Mouse (Mus musculus) liver, embryonic 14 days (tissue): ENCODE results near the gene Iqcn. TPM values are rescaled to one million over a fixed set of nuclear protein-coding genes. Genes with fewer than 3 reads are reported as not detected.

Experiments used
- polyA plus RNA-seq: library from polyadenylated mRNA; depleted of rRNA; stranded (reverse); fragments of >200 nt; gene quantifications from 2 replicates; pipeline ENCODE4 v1.2.3, GENCODE M21; 2012; rRNA removed

The Iqcn gene
- not detected in 2 replicates for polyA plus RNA-seq

DNA sequence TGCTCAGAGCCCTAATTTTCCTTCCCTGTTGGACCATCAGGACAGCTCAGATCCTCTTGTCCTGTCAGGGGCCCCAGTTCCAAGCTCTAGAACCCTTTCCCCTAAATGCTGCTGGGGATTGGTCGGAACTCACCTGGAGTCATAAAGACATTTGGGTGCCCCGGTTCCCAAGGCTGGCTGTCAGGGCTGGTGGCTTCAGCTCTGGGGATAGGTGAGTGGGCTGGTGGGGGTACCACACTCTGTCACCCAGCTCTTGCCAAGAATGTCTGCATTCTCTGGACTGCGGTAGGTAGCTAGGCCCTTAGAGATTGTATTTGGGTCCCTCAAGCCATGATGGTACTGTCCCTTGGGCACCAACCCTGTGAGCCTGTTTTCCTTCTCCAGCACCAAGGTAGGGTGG is at the start of gene Iqcn:
Gene Iqcn, plus strand, starts transcription at position 171 of the 400 bp plus-strand sequence.

DNA sequence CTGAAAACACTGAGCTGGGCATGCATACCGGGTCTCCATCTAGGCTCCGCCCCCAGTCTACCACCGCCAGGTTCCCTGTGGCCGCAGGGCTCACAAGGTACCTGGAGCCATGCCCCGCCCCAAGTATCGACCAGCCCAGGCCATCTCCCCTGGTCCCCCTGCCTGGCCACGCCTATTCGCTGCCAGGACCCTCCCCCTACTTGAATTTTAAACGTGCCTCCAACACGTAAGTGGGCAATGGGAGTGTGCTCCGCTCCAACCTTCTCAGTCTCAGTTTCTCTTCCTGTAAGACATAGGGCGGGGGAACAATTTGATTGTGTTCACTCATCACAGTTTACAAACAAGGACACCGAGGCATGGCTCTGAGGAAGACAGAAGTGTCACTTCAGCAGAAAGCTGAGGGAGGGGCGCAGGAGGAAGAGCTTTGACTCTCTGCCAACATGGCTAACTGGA is 43.0 kb upstream of the Iqcn start, which contains the start of gene Pgpep1:
Gene Pgpep1, minus strand, starts transcription at position 116 of the 453 bp plus-strand sequence.

DNA sequence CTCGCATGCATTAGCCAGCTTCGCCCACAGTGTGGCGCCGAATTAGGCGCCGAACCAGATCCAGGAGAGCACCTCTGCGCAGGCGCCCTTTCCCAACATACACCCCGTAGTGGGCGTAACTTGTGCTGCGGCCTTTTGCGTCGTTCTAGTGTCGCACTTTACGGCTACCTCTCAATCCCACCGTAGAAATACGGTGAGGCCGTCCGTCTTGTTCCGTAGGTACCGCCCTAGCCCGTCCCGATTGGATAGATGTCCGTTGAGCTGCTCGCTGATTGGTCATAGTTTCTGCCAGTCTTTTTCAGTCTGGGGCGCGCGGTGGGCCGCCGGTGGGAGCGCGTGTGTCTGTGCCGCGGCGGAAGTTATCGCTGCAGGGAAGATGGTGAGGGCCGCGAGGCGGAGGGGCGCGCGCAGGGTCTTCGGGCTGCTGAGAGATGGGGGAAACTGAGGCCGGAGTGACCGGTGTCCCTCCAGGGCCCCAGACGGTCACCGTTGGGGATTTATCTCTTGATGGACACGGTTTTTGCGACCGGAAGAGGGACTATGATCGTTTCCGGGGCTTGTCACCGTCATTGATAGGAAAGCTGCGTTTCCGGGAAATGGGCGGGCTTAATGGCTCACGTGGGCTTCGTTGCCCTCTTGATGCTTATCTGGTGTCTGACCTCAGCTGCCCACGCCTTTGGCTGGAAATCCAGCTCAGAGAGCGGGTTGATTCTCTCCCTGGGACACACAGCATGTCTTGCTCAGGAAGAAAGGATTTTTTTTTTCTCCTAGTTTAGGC is 30.0 kb upstream of the Iqcn start, which contains the start of gene Lsm4:
Gene Lsm4, plus strand, starts transcription at position 170 of the 778 bp plus-strand sequence.

DNA sequence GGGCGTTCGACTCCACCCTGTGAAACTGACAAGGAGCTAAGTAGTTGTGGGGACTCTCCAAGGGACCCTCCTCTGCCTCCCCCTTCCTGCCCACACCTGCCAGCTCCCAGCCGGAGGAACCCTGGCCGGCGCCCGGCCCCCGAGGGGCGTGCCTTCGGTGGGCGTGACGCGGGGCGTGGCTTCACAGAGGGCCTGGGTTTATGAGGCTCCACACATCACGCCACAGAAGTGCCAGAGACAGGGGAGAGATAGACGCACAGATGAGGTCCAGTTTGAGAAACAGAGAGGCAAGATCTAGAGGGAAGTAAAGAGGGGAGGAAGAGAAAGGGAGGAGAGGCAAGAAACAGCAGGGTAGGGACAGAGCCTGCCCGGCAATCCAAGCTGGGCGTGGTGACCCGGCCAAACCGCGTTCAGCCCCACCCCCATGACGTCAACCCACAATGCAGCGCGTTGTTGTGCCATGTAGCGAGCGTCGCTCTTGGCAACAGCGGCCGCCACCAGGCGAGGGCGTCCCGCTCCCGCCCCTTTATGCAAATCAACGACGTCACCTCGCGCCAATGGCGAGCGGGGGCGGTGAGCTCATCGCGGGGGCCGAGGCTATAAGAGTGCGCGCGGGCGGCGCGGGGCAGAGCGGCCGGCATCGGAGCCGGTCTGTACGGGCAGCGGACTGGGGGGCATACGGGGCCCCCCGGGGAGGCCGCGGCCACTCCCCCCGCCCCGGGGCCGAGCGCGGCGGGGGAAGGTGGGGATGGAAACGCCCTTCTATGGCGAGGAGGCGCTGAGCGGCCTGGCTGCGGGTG is 4.7 kb upstream of the Iqcn start, which contains the start of gene Jund:
Gene Jund, plus strand, starts transcription at position 640 of the 800 bp plus-strand sequence.

DNA sequence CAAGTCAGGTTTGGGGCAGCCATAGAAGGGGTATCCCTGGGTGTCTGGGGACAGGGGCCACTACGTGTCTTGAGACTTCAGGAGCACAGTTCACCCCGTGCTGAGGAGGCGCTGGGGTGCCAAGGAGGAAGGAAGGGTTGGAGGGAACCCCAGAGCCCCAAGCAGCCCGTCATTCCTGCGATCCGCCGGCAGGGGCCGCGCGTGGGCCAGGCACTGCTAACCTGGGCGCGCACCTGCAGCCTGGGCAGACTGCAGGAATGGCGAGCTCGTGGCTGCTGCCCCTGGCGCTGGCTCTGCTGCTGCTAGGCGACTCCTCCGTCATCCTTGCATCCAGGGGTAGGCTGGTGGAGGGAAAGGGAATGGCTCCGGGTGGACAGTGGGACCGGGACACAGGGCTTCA is 15.0 kb downstream of the Iqcn start, which contains the start of gene Gm3336:
Gene Gm3336, plus strand, starts transcription at position 247 of the 400 bp plus-strand sequence.

DNA sequence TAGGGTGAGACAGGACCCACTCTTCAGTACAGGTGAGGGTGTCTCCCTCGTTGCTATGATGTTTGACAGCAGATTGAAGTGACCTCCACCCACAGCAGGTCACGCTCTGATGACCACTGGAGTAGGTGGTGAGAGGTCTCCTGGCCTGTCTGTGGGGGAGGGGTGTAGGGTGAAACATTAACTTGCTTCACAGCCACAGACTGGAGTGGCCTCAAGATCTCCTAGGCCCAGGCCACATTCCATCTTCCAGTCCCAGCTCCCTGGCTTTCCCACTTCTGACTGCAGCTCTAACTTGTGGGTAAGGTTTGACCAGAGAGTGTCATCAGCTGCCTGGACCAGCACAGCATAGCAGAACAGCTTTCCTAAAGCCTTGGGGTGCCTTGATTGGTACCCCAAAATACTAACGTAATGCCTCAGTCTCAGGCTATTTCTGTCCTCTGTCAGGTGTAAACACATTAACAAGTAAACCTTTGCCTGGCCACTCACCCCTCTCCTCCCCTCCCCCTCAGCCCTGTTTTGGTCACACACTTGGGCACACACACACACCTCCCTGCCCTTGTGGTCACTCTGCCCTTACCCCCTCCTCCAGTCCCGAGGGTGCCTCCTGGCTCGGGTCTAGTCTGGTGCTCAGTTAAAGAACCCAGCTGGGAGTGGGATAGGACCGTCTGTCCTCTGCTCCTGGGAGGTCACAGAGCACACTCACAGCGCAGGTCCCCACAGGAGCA is 20.4 kb downstream of the Iqcn start, which contains the start of gene Pde4c:
Gene Pde4c, plus strand, starts transcription at position 235 of the 725 bp plus-strand sequence.

DNA sequence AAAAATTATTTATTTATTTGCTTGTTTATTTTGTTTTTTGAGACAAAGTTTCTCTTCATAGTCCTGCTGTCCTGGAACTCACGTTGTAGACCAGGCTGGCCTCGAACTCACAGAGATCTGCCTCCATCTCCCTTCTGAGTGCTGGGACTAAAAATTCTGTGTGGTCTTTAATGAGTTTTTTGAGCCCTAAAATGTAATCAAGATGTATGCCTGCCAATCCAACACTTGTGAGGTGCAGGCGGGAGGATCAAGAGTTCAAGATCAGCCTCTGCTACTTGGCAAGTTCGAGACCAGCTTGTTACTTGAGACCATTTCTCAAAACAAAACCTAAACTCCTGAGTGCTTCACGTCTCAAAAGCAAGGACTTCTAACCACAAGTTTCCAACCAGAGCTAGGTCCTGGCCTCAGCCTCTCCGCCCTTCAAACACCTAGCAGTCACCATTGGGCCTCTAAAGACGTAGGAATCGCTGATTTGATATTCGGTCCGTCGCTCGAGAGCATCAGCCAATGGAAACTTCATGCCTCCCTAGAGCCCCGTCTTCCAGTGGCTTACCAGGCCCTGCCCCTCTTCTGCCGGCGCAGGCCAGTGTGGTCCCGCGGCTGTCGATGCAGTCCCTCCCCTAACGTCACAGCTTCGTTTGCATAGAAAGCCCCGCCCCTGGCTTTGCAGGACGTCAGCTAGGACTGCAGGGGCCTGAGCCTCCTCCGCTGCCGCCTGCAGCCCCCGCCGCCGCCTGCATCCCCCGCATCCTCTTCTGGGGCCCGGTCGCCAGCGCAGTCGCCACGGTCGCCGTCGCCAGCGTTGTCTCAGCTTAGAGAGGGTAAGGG is 51.0 kb downstream of the Iqcn start, which contains the start of gene Rab3a:
Gene Rab3a, plus strand, starts transcription at position 637 of the 828 bp plus-strand sequence.

DNA sequence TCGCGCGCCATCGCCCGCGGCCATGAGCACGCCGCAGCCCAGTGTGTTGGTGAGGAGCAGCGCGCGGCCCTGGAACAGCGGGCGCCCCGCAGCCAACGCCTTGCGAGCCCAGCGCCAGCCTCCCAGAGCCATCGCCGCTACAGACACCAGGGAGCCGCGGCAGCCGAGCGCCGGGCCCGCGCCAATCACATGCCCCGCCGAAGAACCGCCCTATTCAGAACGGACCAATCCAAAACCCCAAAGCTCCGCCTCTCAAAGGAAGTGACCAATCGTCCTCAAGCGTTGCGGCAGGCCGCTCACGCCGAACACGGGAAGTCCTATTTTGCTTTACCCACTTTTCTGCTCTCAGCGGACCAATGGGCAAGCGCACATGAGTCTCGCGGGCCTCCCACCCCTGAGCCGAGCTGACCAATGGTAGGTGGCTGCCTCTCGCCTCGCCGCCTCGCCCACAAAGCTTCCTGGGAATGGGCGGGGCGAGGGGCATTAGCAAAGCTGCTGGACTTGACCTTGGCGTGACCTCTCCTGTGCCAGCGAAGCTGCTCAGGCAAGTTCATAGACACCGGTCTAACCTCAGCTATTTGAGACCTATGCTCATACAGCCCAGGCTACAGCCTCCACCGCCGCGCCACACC is 57.6 kb downstream of the Iqcn start, which contains the start of gene Mpv17l2:
Gene Mpv17l2, minus strand, starts transcription at position 172 of the 632 bp plus-strand sequence.

Other genes starting within 250 kb of the Iqcn start
- 5.5 and 6.0 TPM in 2 replicates for gene Klhl26, start 226.5 kb upstream of the Iqcn start, polyA plus RNA-seq
- gene Tmem59l, start 216.1 kb upstream of the Iqcn start, polyA plus RNA-seq = 0.01 and 0.07 TPM in 2 replicates
- gene Crlf1, start 210.3 kb upstream of the Iqcn start, polyA plus RNA-seq = 1.6 and 2.2 TPM in 2 replicates
- 51.3 and 56.0 TPM in 2 replicates for gene Rex1bd, start 196.7 kb upstream of the Iqcn start, polyA plus RNA-seq
- gene Uba52, start 192.7 kb upstream of the Iqcn start, polyA plus RNA-seq = 769 and 923 TPM in 2 replicates
- 133 and 144 TPM in 2 replicates for gene Fkbp8, start 175.7 kb upstream of the Iqcn start, polyA plus RNA-seq
- 24.3 and 30.5 TPM in 2 replicates for gene Kxd1, start 175.5 kb upstream of the Iqcn start, polyA plus RNA-seq
- 8.4 and 8.6 TPM in 2 replicates for gene Ell, start 164.0 kb upstream of the Iqcn start, polyA plus RNA-seq
- 53.0 and 63.5 TPM in 2 replicates for gene Isyna1, start 109.1 kb upstream of the Iqcn start, polyA plus RNA-seq
- 34.5 and 34.9 TPM in 2 replicates for gene Ssbp4, start 94.6 kb upstream of the Iqcn start, polyA plus RNA-seq
- gene Lrrc25, start 87.3 kb upstream of the Iqcn start, polyA plus RNA-seq = 3.7 and 5.1 TPM in 2 replicates
- gene Gdf15, start 71.0 kb upstream of the Iqcn start, polyA plus RNA-seq = 5.7 and 5.9 TPM in 2 replicates
- gene Pgpep1, start 43.1 kb upstream of the Iqcn start, polyA plus RNA-seq = 7.8 and 8.5 TPM in 2 replicates
- gene Lsm4, start 30.2 kb upstream of the Iqcn start, polyA plus RNA-seq = 130 and 135 TPM in 2 replicates
- 26.4 and 29.1 TPM in 2 replicates for gene Jund, start 4.5 kb upstream of the Iqcn start, polyA plus RNA-seq
- 0.08 TPM in 1 of 2 replicates, not detected in the other for gene Gm3336, start 15.1 kb downstream of the Iqcn start, polyA plus RNA-seq
- gene Pde4c, start 20.3 kb downstream of the Iqcn start, polyA plus RNA-seq = 1.2 and 1.6 TPM in 2 replicates
- gene Rab3a, start 51.2 kb downstream of the Iqcn start, polyA plus RNA-seq = 2.3 and 2.5 TPM in 2 replicates
- gene Mpv17l2, start 57.5 kb downstream of the Iqcn start, polyA plus RNA-seq = 21.1 and 28.0 TPM in 2 replicates
- 16.7 and 18.5 TPM in 2 replicates for gene Pik3r2, start 73.3 kb downstream of the Iqcn start, polyA plus RNA-seq
- 9.1 and 12.1 TPM in 2 replicates for gene Mast3, start 101.6 kb downstream of the Iqcn start, polyA plus RNA-seq
- gene Il12rb1, start 105.0 kb downstream of the Iqcn start, polyA plus RNA-seq = 0.10 and 0.17 TPM in 2 replicates
- gene Arrdc2, start 136.3 kb downstream of the Iqcn start, polyA plus RNA-seq = 32.1 and 35.4 TPM in 2 replicates
- 0.21 and 0.31 TPM in 2 replicates for gene Kcnn1, start 159.8 kb downstream of the Iqcn start, polyA plus RNA-seq
- 35.9 and 39.9 TPM in 2 replicates for gene Ccdc124, start 170.5 kb downstream of the Iqcn start, polyA plus RNA-seq
- 0.07 and 0.08 TPM in 2 replicates for gene Slc5a5, start 189.3 kb downstream of the Iqcn start, polyA plus RNA-seq
- 2,572 and 2,942 TPM in 2 replicates for gene Rpl18a, start 194.0 kb downstream of the Iqcn start, polyA plus RNA-seq
- gene Map1s, start 202.5 kb downstream of the Iqcn start, polyA plus RNA-seq = 10.3 and 10.8 TPM in 2 replicates